Mouse (Mus musculus): ENCODE results near the gene Slc18b1.

Slc18b1 gene

GRCm38 (mm10) chr10:23811635-23812437 lies 15.1 kb downstream of the Slc18b1 start:
- peak; percentile 75 for DNase-seq

GRCm38 (mm10) chr10:23812438-23812759 lies 15.6 kb downstream of the Slc18b1 start:
- no peak for DNase-seq

GRCm38 (mm10) chr10:23812852-23813766 lies 16.3 kb downstream of the Slc18b1 start:
- no peak for DNase-seq

GRCm38 (mm10) chr10:23815168-23815567 lies 18.4 kb downstream of the Slc18b1 start:
- peak; percentile 73 for DNase-seq

GRCm38 (mm10) chr10:23816241-23816640 lies 19.5 kb downstream of the Slc18b1 start:
- no peak for DNase-seq

- DNase-seq, result no peak
Measured at GRCm38 (mm10) chr10:23826516-23826915, 29.7 kb downstream of the Slc18b1 start.

- DNase-seq, result peak; percentile 68
Measured at GRCm38 (mm10) chr10:23836003-23836964, 39.5 kb downstream of the Slc18b1 start.

- DNase-seq, result no peak
Measured at GRCm38 (mm10) chr10:23837115-23837514, 40.3 kb downstream of the Slc18b1 start.

GRCm38 (mm10) chr10:23838910-23839309 lies 42.1 kb downstream of the Slc18b1 start:
- peak; percentile 60 for DNase-seq

GRCm38 (mm10) chr10:23839368-23839767 lies 42.6 kb downstream of the Slc18b1 start:
- DNase-seq, result peak; percentile 37

- DNase-seq, result no peak
Measured at GRCm38 (mm10) chr10:23840496-23840895, 43.7 kb downstream of the Slc18b1 start.

- no peak for DNase-seq
Measured at GRCm38 (mm10) chr10:23851228-23851912, 54.6 kb downstream of the Slc18b1 start, which contains the start of gene Vnn3. TSS of gene Vnn3 (plus strand) at chr10:23851462.

GRCm38 (mm10) chr10:23852096-23852495 lies 55.3 kb downstream of the Slc18b1 start:
- no peak for DNase-seq

- no peak for DNase-seq
Measured at GRCm38 (mm10) chr10:23864362-23865312, 67.9 kb downstream of the Slc18b1 start.
